Mouse (Mus musculus) liver, postnatal 0 days (tissue): Measurements from ENCODE around the gene Marveld1. TPM values are rescaled to one million over a fixed set of nuclear protein-coding genes. Genes with fewer than 3 reads are reported as not detected.
A peak's percentile ranks its signal among the peaks of the same experiment; 100 is the strongest.

Experiments
- ATAC-seq: fragments of 200-750 bp; cut with Nextera tagmentation; 2 replicates; pipeline ENCODE4 v1.8.0; 2017; ENCODE audit warnings: mild to moderate bottlenecking, moderate library complexity
- DNase-seq: peaks from one replicate; pipeline ENCODE4 v3.0.0-alpha.2; 2016
- H3K27ac ChIP-seq: fragments of 300-500 bp; sonication (generic); 2 replicates; pipeline ENCODE4 v1.5.1; 2014; ENCODE audit warnings: antibody characterized with exemption, moderate library complexity, mild to moderate bottlenecking, low read depth
- H3K27me3 ChIP-seq: fragments of 300-500 bp; sonication (generic); 2 replicates; pipeline ENCODE4 v1.6.1; 2014; ENCODE audit warnings: low read length, control low read depth, mixed read lengths; ENCODE audit not compliant: insufficient read depth
- H3K36me3 ChIP-seq: fragments of 300-500 bp; sonication (generic); replicated peaks from 2 replicates; pipeline ENCODE4 v1.6.1; 2014; ENCODE audit warnings: mild to moderate bottlenecking, control low read depth, low read length, moderate library complexity, mixed read lengths; ENCODE audit not compliant: insufficient read depth
- H3K4me1 ChIP-seq: fragments of 300-500 bp; sonication (generic); 2 replicates; pipeline ENCODE4 v1.6.1; 2014; ENCODE audit warnings: antibody characterized with exemption, mild to moderate bottlenecking, control low read depth; ENCODE audit not compliant: insufficient read depth
- H3K4me2 ChIP-seq: fragments of 300-500 bp; sonication (generic); 2 replicates; pipeline ENCODE4 v1.6.1; 2014; ENCODE audit warnings: low read depth, mild to moderate bottlenecking, low read length, moderate library complexity, mixed read lengths
- H3K4me3 ChIP-seq: fragments of 300-500 bp; sonication (generic); 2 replicates; pipeline ENCODE4 v1.5.1; 2014; ENCODE audit warnings: low read depth, low read length
- H3K9ac ChIP-seq: fragments of 300-500 bp; sonication (generic); replicated peaks from 2 replicates; pipeline ENCODE4 v1.6.1; 2014; ENCODE audit warnings: mild to moderate bottlenecking, moderate library complexity
- H3K9me3 ChIP-seq: fragments of 300-500 bp; sonication (generic); 2 replicates; pipeline ENCODE4 v1.6.1; 2016; ENCODE audit warnings: mild to moderate bottlenecking, control low read depth, low read length, mixed read lengths
- CTCF ChIP-seq: sonication (generic); IDR thresholded peaks from 2 replicates; pipeline ENCODE4 v1.5.1; 2016; ENCODE audit warnings: antibody characterized with exemption, low read depth
- EP300 ChIP-seq: IDR thresholded peaks from 2 replicates; pipeline ENCODE4 v1.6.1; 2016; ENCODE audit warnings: antibody characterized with exemption, low read depth, mild to moderate bottlenecking
- WGBS: fragments of 180-500 bp; shearing (Covaris S2); extraction: QIAGEN DNeasy Blood & Tissue Kit; methylation state at CpG from one replicate; pipeline ENCODE4 v1.1.7; 2014; ENCODE audit not compliant: insufficient replicate concordance; 5-methylcytosine and 5-hydroxymethylcytosine counted together
- polyA plus RNA-seq: library from polyadenylated mRNA; unstranded; fragments of >200 nt; fragmentation: Nextera tagmentation; extraction: Ambion mirVana; gene quantifications from 2 replicates; pipeline ENCODE4 v1.2.1, GENCODE M21; 2015

The Marveld1 gene
- polyA plus RNA-seq, 1 experiment from 2014 or later: 4.7 TPM

DNA sequence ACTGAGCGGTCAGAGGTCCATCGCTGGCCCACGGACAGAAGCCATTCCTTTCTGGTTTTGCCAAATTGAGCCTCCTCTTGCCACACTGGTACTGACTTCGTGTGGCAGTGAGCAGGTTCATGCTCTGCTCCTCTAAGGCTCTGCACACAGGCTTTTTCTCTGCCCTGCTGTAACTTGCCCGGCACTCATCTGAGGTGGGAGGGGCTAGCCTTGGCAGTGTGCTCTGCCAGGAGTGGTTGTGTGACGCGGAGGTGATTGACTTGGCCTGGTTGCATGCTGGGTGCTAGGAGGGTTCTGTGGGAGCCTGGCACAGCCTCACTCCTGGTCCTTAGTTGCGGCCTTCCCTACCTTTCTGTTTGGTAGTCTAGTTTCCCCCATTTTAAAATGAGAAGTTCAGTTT is 26.7 kb upstream of the Marveld1 start:
- H3K4me1 ChIP-seq: no peaks in the 10 kb centered on the region
- H3K36me3 ChIP-seq: peaks cover 56% of the 10 kb centered on the region

DNA sequence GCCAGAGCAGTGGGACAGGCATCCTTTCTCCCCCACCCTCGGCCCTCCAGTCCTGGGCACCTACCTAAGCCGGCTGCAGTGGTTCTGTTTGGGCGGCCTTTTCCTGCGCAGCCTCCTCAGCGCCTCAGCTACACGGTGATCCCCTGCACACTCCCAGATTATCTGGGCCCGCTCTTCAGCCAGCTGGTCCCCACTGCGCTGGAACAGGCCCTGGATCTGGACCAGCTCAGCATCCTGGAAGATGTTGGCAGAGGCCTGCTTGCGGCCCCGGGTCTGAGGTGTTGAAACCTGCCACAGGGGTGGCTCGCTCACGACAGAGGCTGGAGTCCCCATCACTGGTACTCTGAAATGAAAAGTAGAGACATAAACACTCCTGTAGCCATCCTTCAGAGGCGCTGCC is 22.5 kb upstream of the Marveld1 start:
- Histone ChIP-seq H3K27ac (no peak overlapping the region), H3K9ac (no peak overlapping the region), H3K27me3 (no peaks in the 10 kb centered on the region), H3K4me2 (no peak overlapping the region), H3K4me3 (no peak overlapping the region), H3K36me3 (peaks cover 32% of the 10 kb centered on the region), H3K4me1 (peaks cover 23% of the 10 kb centered on the region), H3K9me3 (no peaks in the 10 kb centered on the region)
- DNase-seq: no peak
- WGBS: 88% methylated on average over 13 of the region's 13 CpGs
- no peak for ATAC-seq
- no peak for TF ChIP-seq EP300

More for the DNA sequence above, 26.7 kb upstream of the Marveld1 start:
- Histone ChIP-seq H3K9ac (no peak overlapping the region), H3K4me3 (no peak overlapping the region), H3K27me3 (no peaks in the 10 kb centered on the region), H3K27ac (no peak overlapping the region), H3K4me2 (no peak overlapping the region), H3K9me3 (no peaks in the 10 kb centered on the region)
- WGBS: 82% methylated on average over 8 of the region's 8 CpGs
- TF ChIP-seq EP300 (no peak), CTCF (no peak)
- DNase-seq: no peak
- ATAC-seq: no peak

DNA sequence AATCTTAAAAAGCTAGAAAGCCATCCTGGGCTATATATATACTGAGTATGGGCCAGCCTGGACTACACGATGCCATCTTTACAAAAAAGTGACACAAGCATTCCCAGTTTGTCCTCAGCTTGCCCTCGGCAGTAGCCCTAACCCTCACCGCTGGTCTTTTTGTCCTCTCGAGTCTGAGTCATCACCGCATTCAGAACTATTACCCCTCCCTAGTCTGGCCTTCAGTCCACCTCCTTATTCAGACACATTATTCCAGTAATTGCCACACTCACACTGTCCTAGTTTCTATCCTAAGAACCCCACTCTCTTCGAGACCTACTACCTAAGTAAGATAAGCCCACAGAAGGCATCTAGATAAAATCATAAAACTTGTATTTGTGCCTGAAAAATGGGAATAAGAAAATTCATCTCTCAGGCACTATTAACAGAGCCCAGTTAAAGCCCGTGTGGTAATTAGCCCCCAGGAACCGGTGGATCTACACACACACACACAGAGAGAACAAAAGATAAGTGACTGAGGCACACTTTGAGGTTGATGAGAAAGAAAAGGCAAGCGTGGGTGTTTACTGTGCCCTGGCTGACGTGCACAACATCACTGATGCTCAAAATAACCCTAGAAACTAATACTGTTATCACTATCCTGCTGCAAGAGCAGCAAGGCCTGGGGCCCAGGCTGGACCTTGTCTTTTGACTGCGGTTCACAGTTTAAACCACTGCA is 21.5 kb upstream of the Marveld1 start:
- H3K27me3 ChIP-seq: no peaks in the 10 kb centered on the region
- no peak overlapping the region for H3K4me2 ChIP-seq
- H3K4me1 ChIP-seq: peaks cover 25% of the 10 kb centered on the region
- no peak overlapping the region for H3K4me3 ChIP-seq
- WGBS: 71% methylated on average over 11 of the region's 11 CpGs
- H3K9me3 ChIP-seq: no peaks in the 10 kb centered on the region
- ATAC-seq: no peak
- no peak overlapping the region for H3K9ac ChIP-seq
- no peak for DNase-seq
- TF ChIP-seq CTCF (no peak), EP300 (no peak)
- H3K27ac ChIP-seq: no peak overlapping the region
- peaks cover 29% of the 10 kb centered on the region for H3K36me3 ChIP-seq

DNA sequence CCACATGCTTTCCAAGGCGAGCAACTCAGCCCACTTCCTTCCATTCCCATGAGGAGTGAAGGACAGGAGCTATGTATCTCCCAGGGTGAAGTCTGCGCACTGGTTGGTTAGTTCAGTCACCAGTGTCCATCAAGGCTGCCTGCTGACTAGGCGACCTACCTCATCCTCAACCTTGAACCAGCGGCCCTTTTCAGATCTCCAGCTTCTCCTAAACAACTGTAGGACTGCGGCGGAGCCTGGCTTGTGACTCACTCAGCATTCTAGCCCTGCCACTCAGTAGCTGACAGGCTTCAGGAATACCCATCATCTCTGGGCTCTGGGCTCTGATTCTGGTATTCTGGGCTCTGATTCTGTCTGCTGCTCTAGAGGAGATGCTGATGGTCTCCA is 21.0 kb upstream of the Marveld1 start:
- Histone ChIP-seq H3K4me1 (peaks cover 25% of the 10 kb centered on the region), H3K9me3 (no peaks in the 10 kb centered on the region), H3K4me2 (no peak overlapping the region), H3K4me3 (no peak overlapping the region), H3K27me3 (no peaks in the 10 kb centered on the region), H3K27ac (no peak overlapping the region), H3K9ac (no peak overlapping the region), H3K36me3 (peaks cover 23% of the 10 kb centered on the region)
- no peak for ATAC-seq
- 79% methylated on average over 6 of the region's 6 CpGs for WGBS
- no peak for DNase-seq
- TF ChIP-seq CTCF (no peak), EP300 (no peak)

DNA sequence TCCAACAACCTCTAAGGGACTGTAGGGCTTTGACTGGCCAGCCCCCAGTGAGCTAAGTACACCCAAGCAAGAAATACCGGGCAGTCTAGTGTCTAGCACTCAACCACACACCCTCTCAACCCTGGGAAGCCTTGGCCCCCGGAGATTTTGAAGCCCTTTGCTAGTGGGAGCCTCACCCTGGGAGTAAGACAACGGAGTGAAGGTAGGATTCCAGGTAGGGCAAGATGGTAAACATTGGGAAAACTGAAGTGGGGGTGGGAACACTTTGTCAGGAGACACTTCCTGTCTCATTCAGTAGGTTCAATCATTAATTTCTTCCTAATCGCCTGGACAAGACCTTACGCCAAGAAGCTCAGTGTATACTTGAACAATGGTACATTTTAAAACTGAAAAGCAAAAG is 20.2 kb upstream of the Marveld1 start:
- no peaks in the 10 kb centered on the region for H3K9me3 ChIP-seq
- WGBS: 67% methylated on average over 5 of the region's 5 CpGs
- no peaks in the 10 kb centered on the region for H3K27me3 ChIP-seq
- H3K4me3 ChIP-seq: no peak overlapping the region
- no peak overlapping the region for H3K27ac ChIP-seq
- DNase-seq (no peak), ATAC-seq (no peak)
- peaks cover 15% of the 10 kb centered on the region for H3K36me3 ChIP-seq
- 0 out of 2 replicates have a peak overlapping the region, but pooled peaks have one; percentile 2 for H3K9ac ChIP-seq
- H3K4me1 ChIP-seq: peaks cover 25% of the 10 kb centered on the region
- peak overlapping the region; percentile 98 for H3K4me2 ChIP-seq
- no peak for TF ChIP-seq EP300
- no peak for TF ChIP-seq CTCF

DNA sequence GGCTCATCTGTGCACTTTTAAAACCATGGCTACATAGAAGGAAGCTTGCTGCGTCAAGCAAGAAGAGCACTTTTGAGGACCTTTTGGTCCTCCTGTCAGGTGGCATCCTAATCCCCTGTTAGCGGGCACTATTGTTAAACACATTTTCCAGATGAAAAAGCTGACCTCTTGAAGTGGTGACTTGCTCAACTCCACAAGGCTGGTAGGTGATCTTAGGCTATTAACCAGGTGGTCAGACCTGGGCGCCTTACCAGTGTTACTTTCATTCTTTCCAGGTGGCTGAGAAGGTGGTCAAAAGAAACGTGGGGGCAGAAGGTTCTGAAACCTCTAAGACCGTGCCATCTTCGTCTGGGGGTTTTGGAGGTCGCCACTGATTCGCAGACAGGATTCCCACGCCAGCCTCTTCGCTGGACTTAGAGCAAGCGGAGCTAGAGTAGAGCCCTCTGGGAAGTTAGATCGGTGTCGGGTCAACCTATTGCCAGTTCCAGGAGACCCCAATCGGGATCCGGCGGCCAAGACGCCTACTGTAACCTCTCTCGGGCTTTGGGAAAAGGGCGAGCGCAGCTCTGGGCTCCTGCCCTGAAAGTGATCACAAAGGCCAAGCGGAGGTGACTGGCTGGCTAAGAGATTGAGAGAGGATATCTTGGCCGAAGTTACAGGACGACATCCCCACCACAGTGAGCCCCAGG is 19.0 kb upstream of the Marveld1 start:
- Histone ChIP-seq H3K36me3 (peaks cover 8% of the 10 kb centered on the region), H3K4me2 (peak overlapping the region; percentile 98), H3K9me3 (no peaks in the 10 kb centered on the region), H3K9ac (peak overlapping the region; percentile 72), H3K4me1 (peaks cover 25% of the 10 kb centered on the region), H3K4me3 (peak overlapping the region; percentile 65), H3K27me3 (no peaks in the 10 kb centered on the region), H3K27ac (peak overlapping the region; percentile 85)
- TF ChIP-seq EP300 (no peak), CTCF (no peak)
- no peak for DNase-seq
- ATAC-seq: peak; percentile 16; the same call in 1 of the 2 replicates
- WGBS: 7% methylated on average over 23 of the region's 23 CpGs
